Mouse (Mus musculus) MEL (cell line): ENCODE results near the gene Fmod. TPM values are rescaled to one million over a fixed set of nuclear protein-coding genes. Genes with fewer than 3 reads are reported as not detected.

Experiments
- DNase-seq: peaks from one replicate; pipeline ENCODE4 v3.0.0; 2011; ENCODE audit warnings: low read depth, low spot score
- H3K27ac ChIP-seq: 2 replicates; pipeline ENCODE4 v1.5.1; 2012; ENCODE audit warnings: low read depth, mild to moderate bottlenecking, control low read depth, low read length, moderate library complexity; ENCODE audit not compliant: control insufficient read depth
- H3K27me3 ChIP-seq, 2 experiments: fragments of 150-350 bp in 1 of 2; sonication (generic) in 1 of 2; 2 replicates each; pipeline ENCODE4 v1.6.1; 2012; ENCODE audit warnings: low read length in 2 of 2, mild to moderate bottlenecking in 2 of 2, improper control_type of control experiment in 1 of 2, moderate library complexity in 1 of 2; ENCODE audit not compliant: insufficient read depth in 2 of 2, control insufficient read depth in 1 of 2
- H3K36me3 ChIP-seq, 2 experiments: 2 replicates each; pipeline ENCODE4 v1.6.1; 2012 to 2014; ENCODE audit warnings: low read length in 2 of 2, improper control_type of control experiment in 1 of 2, inconsistent platforms in 1 of 2, mild to moderate bottlenecking in 1 of 2; ENCODE audit not compliant: insufficient read depth in 2 of 2, control insufficient read depth in 1 of 2
- H3K4me1 ChIP-seq, 2 experiments: fragments of 150-350 bp in 1 of 2; sonication (generic) in 1 of 2; 2 replicates each; pipeline ENCODE4 v1.6.1; 2012; ENCODE audit warnings: low read length in 2 of 2, improper control_type of control experiment in 1 of 2, mild to moderate bottlenecking in 1 of 2; ENCODE audit not compliant: insufficient read depth in 2 of 2, control insufficient read depth in 1 of 2
- H3K4me3 ChIP-seq, 2 experiments: fragments of 150-350 bp in 1 of 2; sonication (generic) in 1 of 2; 2 replicates each; pipeline ENCODE4 v1.5.1; 2012; ENCODE audit warnings: low read depth in 2 of 2, low read length in 2 of 2, mild to moderate bottlenecking in 2 of 2, moderate library complexity in 2 of 2, control low read depth in 1 of 2, improper control_type of control experiment in 1 of 2; ENCODE audit not compliant: control insufficient read depth in 1 of 2, insufficient read depth in 1 of 2
- H3K79me2 ChIP-seq: 2 replicates; pipeline ENCODE4 v1.6.1; 2012; ENCODE audit warnings: mild to moderate bottlenecking, low read length, moderate library complexity; ENCODE audit not compliant: control insufficient read depth, poor library complexity, insufficient read depth
- H3K9ac ChIP-seq: 2 replicates; pipeline ENCODE4 v1.6.1; 2012; ENCODE audit warnings: low read depth, mild to moderate bottlenecking, control low read depth, low read length, moderate library complexity; ENCODE audit not compliant: control insufficient read depth, poor library complexity, severe bottlenecking
- H3K9me3 ChIP-seq: fragments of 150-350 bp; sonication (generic); replicated peaks from 2 replicates; pipeline ENCODE4 v1.6.1; 2012; ENCODE audit warnings: mild to moderate bottlenecking, low read length, improper control_type of control experiment, moderate library complexity; ENCODE audit not compliant: insufficient read depth
- CHD2 ChIP-seq: IDR thresholded peaks from 2 replicates; pipeline ENCODE4 v1.6.1; 2011; ENCODE audit warnings: low read length, improper control_type of control experiment
- ETS1 ChIP-seq: IDR thresholded peaks from 2 replicates; pipeline ENCODE4 v1.6.1; 2012; ENCODE audit warnings: low read depth, mild to moderate bottlenecking, inconsistent platforms, low read length, improper control_type of control experiment, moderate library complexity
- GABPA ChIP-seq: IDR thresholded peaks from 2 replicates; pipeline ENCODE4 v1.6.1; 2012; ENCODE audit warnings: low read depth, mild to moderate bottlenecking, inconsistent platforms, low read length, improper control_type of control experiment, moderate library complexity
- GATA1 ChIP-seq: IDR thresholded peaks from 2 replicates; pipeline ENCODE4 v1.6.1; 2011; ENCODE audit warnings: low read depth, low read length, improper control_type of control experiment
- KAT2A ChIP-seq: conservative IDR thresholded peaks from 2 replicates; pipeline ENCODE4 v1.6.1; 2012; ENCODE audit warnings: low read depth, low read length, improper control_type of control experiment, inconsistent platforms
- MAZ ChIP-seq: IDR thresholded peaks from 2 replicates; pipeline ENCODE4 v1.6.1; 2012; ENCODE audit warnings: low read depth, mild to moderate bottlenecking, inconsistent platforms, low read length, improper control_type of control experiment
- NELFE ChIP-seq: IDR thresholded peaks from 2 replicates; pipeline ENCODE4 v1.6.1; 2011; ENCODE audit warnings: low read depth, low read length, improper control_type of control experiment
- RCOR1 ChIP-seq: IDR thresholded peaks from 2 replicates; pipeline ENCODE4 v1.6.1; 2012; ENCODE audit warnings: low read depth, mild to moderate bottlenecking, inconsistent platforms, low read length, improper control_type of control experiment
- UBTF ChIP-seq: IDR thresholded peaks from 2 replicates; pipeline ENCODE4 v1.6.1; 2012; ENCODE audit warnings: low read depth, mild to moderate bottlenecking, inconsistent platforms, low read length, improper control_type of control experiment, moderate library complexity, borderline replicate concordance; ENCODE audit not compliant: insufficient read depth
- ZC3H11A ChIP-seq: IDR thresholded peaks from 2 replicates; pipeline ENCODE4 v1.6.1; 2012; ENCODE audit warnings: low read depth, mild to moderate bottlenecking, inconsistent platforms, low read length, improper control_type of control experiment
- ZMIZ1 ChIP-seq: IDR thresholded peaks from 2 replicates; pipeline ENCODE4 v1.6.1; 2012; ENCODE audit warnings: low read depth, mild to moderate bottlenecking, inconsistent platforms, low read length, improper control_type of control experiment, moderate library complexity
- polyA plus RNA-seq, 2 experiments: library from polyadenylated mRNA; stranded (reverse) in 1 of 2; unstranded in 1 of 2; fragments of >175 nt in 1 of 2; fragments of >200 nt in 1 of 2; gene quantifications; 2 replicates each; pipeline versions ENCODE4 v1.2.1 to v1.2.4; 2012; ENCODE audit warnings: low replicate concordance in 2 of 2, low read depth in 1 of 2; ENCODE audit not compliant: insufficient read length in 2 of 2, insufficient read depth in 1 of 2, missing spikeins in 1 of 2
- total RNA-seq: library from RNA; depleted of rRNA; stranded (reverse); fragments of 300-350 nt; gene quantifications from 2 replicates; pipeline ENCODE4 v1.2.3, GENCODE M21; 2012

Gene Fmod
- total and polyA plus RNA-seq, 3 experiments, result not detected

GRCm38 (mm10) chr1:134006105-134006764 is 30.8 kb upstream of the Fmod start:
- DNase-seq, result no peak

GRCm38 (mm10) chr1:134024293-134024971 is 12.6 kb upstream of the Fmod start:
- peaks cover 6 to 18% of the 10 kb centered on the region in 2 experiments for H3K27me3 ChIP-seq
- no peaks in the 10 kb centered on the region for H3K79me2 ChIP-seq
- no peaks in the 10 kb centered on the region for H3K9me3 ChIP-seq
- no peak overlapping the region for H3K4me3 ChIP-seq
- DNase-seq, result no peak
- H3K27ac ChIP-seq, result no peak overlapping the region
- no peak for TF ChIP-seq MAZ
- H3K36me3 ChIP-seq, result no peaks in the 10 kb centered on the region
- H3K4me1 ChIP-seq, result no peaks in the 10 kb centered on the region
- H3K9ac ChIP-seq, result no peak overlapping the region

More at GRCm38 (mm10) chr1:134006105-134006764, 30.8 kb upstream of the Fmod start:
- H3K9me3 ChIP-seq, result no peaks in the 10 kb centered on the region
- no peak overlapping the region for H3K9ac ChIP-seq
- no peaks in the 10 kb centered on the region for H3K79me2 ChIP-seq
- H3K27ac ChIP-seq, result no peak overlapping the region
- no peak overlapping the region for H3K4me3 ChIP-seq
- H3K36me3 ChIP-seq, result no peaks in the 10 kb centered on the region
- no peaks in the 10 kb centered on the region for H3K4me1 ChIP-seq
- no peak for TF ChIP-seq GABPA
- TF ChIP-seq RCOR1, result no peak
- TF ChIP-seq ZC3H11A, result no peak
- TF ChIP-seq GATA1, result no peak
- no peak for TF ChIP-seq ZMIZ1
- no peak for TF ChIP-seq ETS1
- no peak for TF ChIP-seq NELFE
- no peak for TF ChIP-seq CHD2
- no peak for TF ChIP-seq UBTF
- peaks cover 4 to 8% of the 10 kb centered on the region in 2 experiments; a peak in 3 of 4 replicates for H3K27me3 ChIP-seq

GRCm38 (mm10) chr1:134025975-134026374 is 11.1 kb upstream of the Fmod start:
- Histone ChIP-seq H3K4me3 (no peak overlapping the region), H3K9me3 (no peaks in the 10 kb centered on the region), H3K79me2 (no peaks in the 10 kb centered on the region), H3K27me3 (peaks cover 5 to 11% of the 10 kb centered on the region in 2 experiments), H3K36me3 (no peaks in the 10 kb centered on the region), H3K4me1 (no peaks in the 10 kb centered on the region), H3K9ac (no peak overlapping the region), H3K27ac (no peak overlapping the region)
- no peak for TF ChIP-seq KAT2A
- DNase-seq, result no peak
